Mouse (Mus musculus): ENCODE results near the gene Foxn3. TPM values are rescaled to one million over a fixed set of nuclear protein-coding genes. Genes with fewer than 3 reads are reported as not detected.
A peak's percentile ranks its signal among the peaks of the same experiment; 100 is the strongest.

Foxn3 gene
- total RNA-seq, 2 experiments from 2014 or later = 87.6 to 113 TPM

- ATAC-seq (replicated peaks; ENCODE audit: low FRiP score, poor library complexity, severe bottlenecking) = no peak
Observed at GRCm38 (mm10) chr12:99394676-99395075, 168.7 kb downstream of the Foxn3 start.

DNA sequence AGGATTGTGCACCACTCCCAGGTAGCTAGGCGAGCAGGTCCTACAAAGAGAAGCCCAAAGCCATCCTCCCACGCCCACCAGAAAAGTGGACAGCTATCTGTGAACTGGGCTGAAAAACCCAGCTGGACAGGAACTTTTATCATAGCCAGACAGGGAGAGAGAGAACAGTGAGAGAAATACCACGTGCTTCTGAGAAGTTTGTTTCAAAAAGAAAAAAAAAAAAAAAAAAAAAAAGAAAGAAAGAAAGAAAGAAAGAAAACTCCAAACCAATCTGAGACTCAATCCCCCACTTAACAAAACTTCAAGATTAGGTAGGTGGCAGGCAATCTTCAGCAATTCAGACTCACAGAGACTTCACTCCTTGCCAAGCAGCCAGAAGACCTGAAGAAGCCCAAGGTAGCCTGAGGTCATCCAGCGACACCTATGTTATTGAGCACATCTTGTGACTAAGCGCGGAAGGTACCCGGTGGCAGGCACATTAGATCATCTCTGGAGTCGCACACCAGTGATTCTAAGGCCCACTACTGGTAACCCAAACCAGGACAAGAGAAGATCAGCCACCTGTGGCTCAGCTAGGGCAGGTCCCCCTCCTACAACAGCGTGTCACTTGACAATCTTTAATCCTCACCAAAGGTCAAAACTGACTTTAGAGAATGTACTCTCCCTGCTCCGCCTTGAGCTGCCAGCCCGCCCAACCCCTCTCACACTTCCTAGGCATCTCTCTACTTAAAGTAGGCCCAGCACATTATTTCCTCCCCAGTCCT lies 169.3 kb downstream of the Foxn3 start:
- ATAC-seq (replicated peaks; ENCODE audit: low FRiP score, poor library complexity, severe bottlenecking) = no peak

GRCm38 (mm10) chr12:99392944-99393866 lies 170.2 kb downstream of the Foxn3 start:
- peak; percentile 27; the same call in 1 of the 2 replicates for ATAC-seq (replicated peaks; ENCODE audit: low FRiP score, poor library complexity, severe bottlenecking)

DNA sequence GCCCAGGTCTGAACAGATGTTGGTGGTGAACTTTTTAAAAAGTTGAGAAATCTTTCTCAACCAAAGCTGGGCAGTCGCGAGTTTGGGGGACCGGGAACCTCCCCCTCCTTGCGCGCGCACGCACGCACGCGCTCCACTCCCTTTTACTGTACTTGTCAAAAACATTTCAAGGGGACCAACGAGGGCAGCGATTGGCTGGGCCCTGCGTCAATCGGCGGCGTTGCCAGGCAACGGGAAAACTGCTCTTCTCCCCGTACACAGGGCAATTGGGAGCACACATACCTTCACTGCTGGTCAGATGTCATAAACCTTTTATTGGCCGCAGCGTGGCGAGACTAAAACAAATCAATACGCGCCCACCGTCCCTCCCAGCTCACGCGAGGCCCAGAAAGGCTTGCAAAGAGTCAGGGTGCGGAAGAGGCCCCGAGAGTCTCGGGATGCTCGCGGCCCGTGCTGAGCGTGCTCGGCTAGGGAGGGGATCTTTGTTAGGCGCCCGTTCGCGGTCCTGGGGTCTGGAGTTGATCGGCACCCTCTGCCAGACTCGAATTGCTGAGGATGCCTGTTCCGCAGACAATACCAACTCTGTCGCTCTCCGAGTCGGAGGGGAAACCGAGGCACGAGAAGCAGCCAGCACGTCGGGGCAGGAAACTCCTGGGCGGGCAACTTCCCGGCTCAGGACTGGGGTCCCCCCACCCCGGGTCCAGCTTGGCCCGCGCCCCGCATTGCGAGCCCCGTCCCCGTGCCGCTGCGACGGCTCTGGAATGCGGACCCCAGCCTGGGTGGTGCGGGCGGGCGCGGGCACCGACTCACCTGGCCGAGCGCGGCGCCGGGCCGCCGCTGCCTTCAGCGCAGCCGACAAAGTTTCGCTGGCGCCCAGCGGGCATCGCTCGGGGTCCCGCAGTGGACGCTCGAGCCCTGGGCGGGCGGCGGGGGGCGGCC lies 171.2 kb downstream of the Foxn3 start:
- ATAC-seq (replicated peaks; ENCODE audit: low FRiP score, poor library complexity, severe bottlenecking) = peak; percentile 94

DNA sequence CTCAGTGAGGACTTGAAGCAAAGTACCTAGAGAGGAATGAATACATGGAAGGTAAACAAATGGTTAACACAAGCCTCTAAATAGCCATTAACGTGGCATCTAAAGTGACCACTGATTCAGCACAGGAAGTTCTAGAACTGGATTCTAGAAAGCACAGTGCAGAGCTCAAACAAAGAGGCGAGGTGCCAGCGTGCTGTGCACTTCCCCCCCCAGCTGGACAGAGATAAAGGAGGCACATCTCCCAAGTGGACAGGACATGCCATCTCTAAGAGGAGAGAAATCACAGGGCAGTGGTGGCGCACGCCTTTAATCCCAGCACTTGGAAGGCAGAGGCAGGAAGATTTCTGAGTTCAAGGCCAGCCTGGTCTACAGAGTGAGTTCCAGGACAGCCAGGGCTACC lies 173.0 kb downstream of the Foxn3 start:
- ATAC-seq (replicated peaks; ENCODE audit: low FRiP score, poor library complexity, severe bottlenecking) = no peak

DNA sequence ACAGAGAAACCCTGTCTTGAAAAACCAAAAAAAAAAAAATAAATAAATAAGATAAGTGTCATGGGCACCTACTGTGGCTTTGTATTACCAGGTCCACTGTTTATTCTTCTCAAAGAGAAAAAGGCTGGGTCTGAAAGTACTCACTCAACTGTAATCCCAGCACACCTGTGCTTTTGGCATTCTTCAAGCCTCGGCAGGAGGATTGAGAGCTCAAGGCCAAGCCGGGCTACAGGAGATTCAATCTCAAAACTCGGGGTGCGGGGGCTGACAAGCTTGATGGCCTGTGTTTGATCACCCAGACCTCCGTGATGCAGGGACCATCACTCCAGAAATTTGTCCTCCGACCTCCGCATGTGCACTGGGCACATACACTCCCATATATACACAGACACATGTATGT lies 174.1 kb downstream of the Foxn3 start:
- ATAC-seq (replicated peaks; ENCODE audit: low FRiP score, poor library complexity, severe bottlenecking) = no peak

GRCm38 (mm10) chr12:99385897-99386834 lies 177.2 kb downstream of the Foxn3 start:
- no peak for ATAC-seq (replicated peaks; ENCODE audit: low FRiP score, poor library complexity, severe bottlenecking)

DNA sequence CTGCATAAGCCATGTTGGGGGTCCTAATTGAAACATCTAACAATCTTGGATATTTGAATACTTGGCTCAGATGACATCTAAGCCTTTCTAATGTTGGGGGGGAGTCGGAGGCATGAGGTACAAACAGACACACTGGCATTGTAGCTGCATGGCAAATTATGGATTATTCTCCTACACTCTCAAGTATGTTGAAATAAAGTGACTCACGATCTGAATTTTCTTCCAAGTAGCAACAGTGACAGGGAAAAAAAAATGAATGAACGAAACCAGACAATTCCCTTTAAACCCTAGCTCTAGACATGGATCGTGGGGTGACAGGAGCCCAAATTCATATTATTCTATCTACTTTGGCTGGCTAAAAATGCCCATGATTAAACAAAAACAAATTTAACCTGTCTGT lies 178.3 kb downstream of the Foxn3 start:
- ATAC-seq (replicated peaks; ENCODE audit: low FRiP score, poor library complexity, severe bottlenecking) = no peak

- no peak for ATAC-seq (replicated peaks; ENCODE audit: low FRiP score, poor library complexity, severe bottlenecking)
Observed at GRCm38 (mm10) chr12:99381317-99381716, 182.1 kb downstream of the Foxn3 start.

DNA sequence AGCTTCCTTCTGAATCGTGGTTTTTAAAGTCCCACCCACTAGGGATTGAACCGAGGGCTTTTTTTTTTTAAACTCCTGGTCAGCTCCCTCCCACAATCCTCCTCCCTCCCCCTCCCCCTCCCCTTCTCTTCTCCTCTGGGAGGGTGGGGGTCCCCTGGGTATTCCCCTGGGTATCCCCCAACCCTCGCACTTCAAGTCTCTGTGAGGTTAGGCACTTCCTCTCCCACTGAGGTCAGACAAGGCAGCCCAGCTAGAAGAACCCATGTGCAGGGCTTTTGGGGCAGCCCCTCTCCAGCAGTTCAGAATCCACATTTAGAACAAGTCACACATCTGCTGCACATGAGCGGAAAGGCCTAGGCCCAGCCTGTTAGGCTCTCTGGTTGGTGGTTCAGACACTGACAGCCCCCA lies 182.5 kb downstream of the Foxn3 start:
- ATAC-seq (replicated peaks; ENCODE audit: low FRiP score, poor library complexity, severe bottlenecking) = no peak

DNA sequence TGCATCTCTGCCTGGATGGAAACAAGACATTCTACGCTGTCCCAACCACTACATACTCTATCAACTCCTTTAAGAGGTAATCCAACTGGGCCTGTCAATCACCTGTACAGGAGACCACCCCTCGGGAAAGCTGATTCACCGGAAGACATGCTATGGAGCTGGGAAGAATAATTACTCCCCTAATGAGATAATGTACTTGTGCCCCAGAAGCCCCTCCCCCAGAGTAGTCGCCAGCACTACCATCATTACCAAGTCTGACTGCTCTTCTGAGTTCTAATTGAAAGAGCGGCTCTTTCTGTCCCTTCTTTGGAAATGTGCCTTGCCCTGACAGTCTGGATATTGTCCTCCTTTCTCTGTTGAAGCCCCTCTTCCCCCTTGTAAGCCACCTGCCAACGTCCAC lies 183.3 kb downstream of the Foxn3 start:
- no peak for ATAC-seq (replicated peaks; ENCODE audit: low FRiP score, poor library complexity, severe bottlenecking)

GRCm38 (mm10) chr12:99378284-99378683 lies 185.1 kb downstream of the Foxn3 start:
- no peak for ATAC-seq (replicated peaks; ENCODE audit: low FRiP score, poor library complexity, severe bottlenecking)

DNA sequence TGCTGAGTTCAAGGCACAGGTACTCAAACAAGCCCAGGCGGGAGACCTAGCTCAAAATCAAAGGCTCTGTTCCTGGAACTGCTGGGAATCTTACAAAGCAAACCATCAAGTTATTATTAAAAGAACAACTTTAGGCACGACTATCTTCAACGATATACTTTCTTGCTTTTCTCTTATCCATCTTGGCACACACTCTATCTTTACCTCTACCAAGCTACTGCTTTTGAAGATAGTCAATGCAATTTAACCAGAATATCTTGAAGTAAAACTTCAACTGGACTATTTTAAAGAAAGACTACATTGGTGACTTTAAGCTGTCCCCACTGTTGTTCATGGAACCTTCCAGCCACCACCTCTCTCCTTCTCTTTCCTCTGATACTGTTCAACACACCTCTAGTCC lies 185.7 kb downstream of the Foxn3 start:
- no peak for ATAC-seq (replicated peaks; ENCODE audit: low FRiP score, poor library complexity, severe bottlenecking)

- no peak for ATAC-seq (replicated peaks; ENCODE audit: low FRiP score, poor library complexity, severe bottlenecking)
Observed at GRCm38 (mm10) chr12:99377069-99377468, 186.3 kb downstream of the Foxn3 start.

GRCm38 (mm10) chr12:99375878-99376454 lies 187.4 kb downstream of the Foxn3 start:
- ATAC-seq (replicated peaks; ENCODE audit: low FRiP score, poor library complexity, severe bottlenecking) = no peak

GRCm38 (mm10) chr12:99375426-99375825 lies 188.0 kb downstream of the Foxn3 start:
- ATAC-seq (replicated peaks; ENCODE audit: low FRiP score, poor library complexity, severe bottlenecking) = no peak

DNA sequence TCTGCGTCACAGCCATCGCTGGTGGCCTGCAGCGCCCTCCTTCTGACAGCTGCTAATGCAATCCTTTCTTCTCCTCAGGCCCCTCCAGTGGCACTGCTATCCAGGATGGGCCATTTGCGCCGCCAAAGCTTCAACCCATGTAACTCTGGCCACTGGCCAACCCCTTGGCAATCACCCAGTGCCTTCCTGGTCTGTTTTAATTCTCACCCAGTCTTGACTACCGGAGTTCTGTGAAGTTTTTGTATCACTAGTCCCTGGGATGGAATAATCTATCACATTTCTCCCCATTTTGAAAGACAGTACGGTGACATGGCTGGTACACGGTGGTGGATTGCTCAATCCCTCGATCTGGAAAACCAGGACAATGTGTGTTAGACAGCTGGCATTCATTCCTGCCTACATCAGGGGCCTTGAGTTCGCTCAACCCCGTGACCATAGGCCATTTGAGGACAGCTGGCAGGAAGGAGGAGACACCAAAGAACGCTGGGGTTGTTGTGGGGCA lies 189.2 kb downstream of the Foxn3 start:
- ATAC-seq (replicated peaks; ENCODE audit: low FRiP score, poor library complexity, severe bottlenecking) = no peak

DNA sequence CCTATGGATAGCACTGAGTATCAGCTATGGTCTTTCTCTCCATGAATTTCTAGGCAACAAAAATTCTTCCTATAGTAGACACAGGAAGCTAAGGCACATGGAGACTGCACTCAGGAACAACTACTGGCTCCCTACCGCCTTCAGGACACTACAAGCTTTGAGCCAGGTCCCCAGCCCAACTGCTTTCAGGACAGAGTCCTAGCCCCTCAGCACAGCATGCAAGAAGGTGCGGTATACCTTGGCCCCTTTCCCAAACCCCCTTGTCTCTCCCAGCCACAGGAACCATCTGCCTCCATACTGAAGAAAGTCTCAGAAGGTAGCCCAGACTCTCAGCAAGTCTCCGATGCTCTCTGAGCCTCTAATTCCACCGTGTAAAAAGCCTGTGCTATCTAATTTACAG lies 189.8 kb downstream of the Foxn3 start:
- no peak for ATAC-seq (replicated peaks; ENCODE audit: low FRiP score, poor library complexity, severe bottlenecking)

Data from erythroblast, adult 5-6 weeks (primary cell).